Mouse (Mus musculus): Measurements from ENCODE around the gene 4933434E20Rik. TPM values are rescaled to one million over a fixed set of nuclear protein-coding genes. Genes with fewer than 3 reads are reported as not detected.

The 4933434E20Rik gene
- total and polyA plus RNA-seq, 3 experiments: 161 to 227 (median 184) TPM

- TF ChIP-seq ELF1 (IDR thresholded peaks at IDR 0.05; ENCODE audit: low read depth, low read length) (no peak), MYB (IDR thresholded peaks at IDR 0.05; ENCODE audit: low read depth, low read length) (no peak), ZKSCAN1 (IDR thresholded peaks at IDR 0.05; ENCODE audit: low read depth, low read length) (no peak), POLR2AphosphoS5 (IDR thresholded peaks at IDR 0.05; ENCODE audit: borderline replicate concordance, low read depth, low read length) (no peak), E2F4 (IDR thresholded peaks at IDR 0.05; ENCODE audit: borderline replicate concordance, low read depth, low read length) (no peak), EP300 (IDR thresholded peaks at IDR 0.05; ENCODE audit: low read depth in 1 of 2, low read length in 2 of 2) (no peak), USF2 (IDR thresholded peaks at IDR 0.05; ENCODE audit: borderline replicate concordance in 1 of 2, insufficient read depth in 1 of 2, low read depth in 1 of 2, low read length in 2 of 2) (no peak), KAT2A (conservative IDR thresholded peaks at IDR 0.05; ENCODE audit: low read depth, low read length) (no peak), TCF12 (IDR thresholded peaks at IDR 0.05; ENCODE audit: low read depth, low read length) (no peak), RCOR1 (IDR thresholded peaks at IDR 0.05; ENCODE audit: low read depth, low read length) (no peak), ETS1 (IDR thresholded peaks at IDR 0.05; ENCODE audit: low read depth, low read length) (no peak), MAFK (IDR thresholded peaks at IDR 0.05; ENCODE audit: borderline replicate concordance, low read depth, low read length) (no peak), MYC (IDR thresholded peaks at IDR 0.05; ENCODE audit: low read depth, low read length) (no peak), BHLHE40 (IDR thresholded peaks at IDR 0.05; ENCODE audit: borderline replicate concordance, low read depth, low read length) (no peak), JUND (IDR thresholded peaks at IDR 0.05; ENCODE audit: low read depth, low read length) (no peak), UBTF (IDR thresholded peaks at IDR 0.05; ENCODE audit: borderline replicate concordance, insufficient read depth, low read depth, low read length) (no peak), GATA1 (IDR thresholded peaks at IDR 0.05; ENCODE audit: low read depth, low read length) (no peak), NRF1 (IDR thresholded peaks at IDR 0.05; ENCODE audit: insufficient read depth, low read depth, low read length, poor library complexity, severe bottlenecking) (no peak), MAX (IDR thresholded peaks at IDR 0.05; ENCODE audit: low read length) (no peak), TAL1 (IDR thresholded peaks at IDR 0.05; ENCODE audit: low read length) (no peak)
- DNase-seq (ENCODE audit: low read depth, low spot score): no peak
- H3K9me3 ChIP-seq (replicated peaks; ENCODE audit: insufficient read depth, low read length): no peaks in the 10 kb centered on the region
- H3K36me3 ChIP-seq (ENCODE audit: control insufficient read depth in 1 of 2, insufficient read depth in 2 of 2, low read length in 2 of 2): peaks cover 11 to 50% of the 10 kb centered on the region in 2 experiments
- no peak overlapping the region for H3K4me3 ChIP-seq (ENCODE audit: control insufficient read depth in 1 of 2, insufficient read depth in 1 of 2, low read depth in 2 of 2, low read length in 2 of 2)
- peaks cover 22 to 46% of the 10 kb centered on the region in 2 experiments for H3K4me1 ChIP-seq (ENCODE audit: control insufficient read depth in 1 of 2, insufficient read depth in 2 of 2, low read length in 2 of 2)
- H3K79me2 ChIP-seq (ENCODE audit: control insufficient read depth, insufficient read depth, low read length, poor library complexity): peaks cover 64% of the 10 kb centered on the region
- no peak overlapping the region for H3K9ac ChIP-seq (ENCODE audit: control insufficient read depth, low read depth, low read length, poor library complexity, severe bottlenecking)
- H3K27ac ChIP-seq (ENCODE audit: control insufficient read depth, low read depth, low read length): no peak overlapping the region
- H3K27me3 ChIP-seq (ENCODE audit: control insufficient read depth in 1 of 2, insufficient read depth in 2 of 2, low read length in 2 of 2): no peaks in the 10 kb centered on the region
Measured at GRCm38 (mm10) chr3:90084790-90085189, 33.4 kb downstream of the 4933434E20Rik start.

DNA sequence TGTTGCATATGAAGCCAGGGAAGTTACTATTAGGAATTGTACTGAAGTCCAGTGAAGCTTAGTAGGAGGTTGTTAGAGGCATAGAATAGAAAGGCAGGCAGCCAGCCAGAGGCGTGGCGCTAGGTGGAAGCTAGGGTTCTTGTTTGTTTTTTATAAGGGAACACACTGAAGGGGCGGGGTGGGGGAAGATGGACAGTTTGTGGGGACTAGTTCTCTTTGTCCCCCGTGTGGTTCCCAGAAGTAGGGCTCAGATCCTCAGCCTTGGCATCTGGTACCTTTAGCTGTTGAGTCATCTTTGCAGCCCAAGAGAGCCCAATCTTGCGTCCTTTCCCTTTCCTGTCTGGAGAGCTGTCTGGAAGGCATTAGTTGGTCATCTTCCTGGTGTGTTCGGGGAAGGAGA lies 33.8 kb downstream of the 4933434E20Rik start:
- no peak overlapping the region for H3K9ac ChIP-seq (ENCODE audit: control insufficient read depth, low read depth, low read length, poor library complexity, severe bottlenecking)
- H3K9me3 ChIP-seq (replicated peaks; ENCODE audit: insufficient read depth, low read length): no peaks in the 10 kb centered on the region
- no peaks in the 10 kb centered on the region for H3K27me3 ChIP-seq (ENCODE audit: control insufficient read depth in 1 of 2, insufficient read depth in 2 of 2, low read length in 2 of 2)
- TF ChIP-seq MAX (IDR thresholded peaks at IDR 0.05; ENCODE audit: low read length) (no peak), TAL1 (IDR thresholded peaks at IDR 0.05; ENCODE audit: low read length) (no peak), MXI1 (IDR thresholded peaks at IDR 0.05; ENCODE audit: low read depth, low read length) (no peak), MAFK (IDR thresholded peaks at IDR 0.05; ENCODE audit: borderline replicate concordance, low read depth, low read length) (no peak), EP300 (IDR thresholded peaks at IDR 0.05; ENCODE audit: low read depth in 1 of 2, low read length in 2 of 2) (no peak), KAT2A (conservative IDR thresholded peaks at IDR 0.05; ENCODE audit: low read depth, low read length) (no peak), ZNF384 (IDR thresholded peaks at IDR 0.05; ENCODE audit: low read depth, low read length) (no peak), POLR2AphosphoS5 (IDR thresholded peaks at IDR 0.05; ENCODE audit: borderline replicate concordance, low read depth, low read length) (no peak), UBTF (IDR thresholded peaks at IDR 0.05; ENCODE audit: borderline replicate concordance, insufficient read depth, low read depth, low read length) (no peak), ZKSCAN1 (IDR thresholded peaks at IDR 0.05; ENCODE audit: low read depth, low read length) (no peak), ZMIZ1 (IDR thresholded peaks at IDR 0.05; ENCODE audit: low read depth, low read length) (no peak), GABPA (IDR thresholded peaks at IDR 0.05; ENCODE audit: low read depth, low read length) (no peak), SIN3A (IDR thresholded peaks at IDR 0.05; ENCODE audit: low read length) (no peak), MEF2A (IDR thresholded peaks at IDR 0.05; ENCODE audit: extremely low read depth, insufficient replicate concordance, low read depth, low read length, poor library complexity, severe bottlenecking) (no peak), TCF12 (IDR thresholded peaks at IDR 0.05; ENCODE audit: low read depth, low read length) (no peak)
- peaks cover 16 to 50% of the 10 kb centered on the region in 2 experiments for H3K36me3 ChIP-seq (ENCODE audit: control insufficient read depth in 1 of 2, insufficient read depth in 2 of 2, low read length in 2 of 2)
- DNase-seq (ENCODE audit: low read depth, low spot score): peak; percentile 39
- peaks cover 59% of the 10 kb centered on the region for H3K79me2 ChIP-seq (ENCODE audit: control insufficient read depth, insufficient read depth, low read length, poor library complexity)
- peaks cover 22 to 46% of the 10 kb centered on the region in 2 experiments for H3K4me1 ChIP-seq (ENCODE audit: control insufficient read depth in 1 of 2, insufficient read depth in 2 of 2, low read length in 2 of 2)
- H3K4me3 ChIP-seq (ENCODE audit: control insufficient read depth in 1 of 2, insufficient read depth in 1 of 2, low read depth in 2 of 2, low read length in 2 of 2): no peak overlapping the region
- no peak overlapping the region for H3K27ac ChIP-seq (ENCODE audit: control insufficient read depth, low read depth, low read length)

Data from MEL (cell line).